Mouse (Mus musculus): ENCODE results near the gene Zswim9.

Gene Zswim9

DNA sequence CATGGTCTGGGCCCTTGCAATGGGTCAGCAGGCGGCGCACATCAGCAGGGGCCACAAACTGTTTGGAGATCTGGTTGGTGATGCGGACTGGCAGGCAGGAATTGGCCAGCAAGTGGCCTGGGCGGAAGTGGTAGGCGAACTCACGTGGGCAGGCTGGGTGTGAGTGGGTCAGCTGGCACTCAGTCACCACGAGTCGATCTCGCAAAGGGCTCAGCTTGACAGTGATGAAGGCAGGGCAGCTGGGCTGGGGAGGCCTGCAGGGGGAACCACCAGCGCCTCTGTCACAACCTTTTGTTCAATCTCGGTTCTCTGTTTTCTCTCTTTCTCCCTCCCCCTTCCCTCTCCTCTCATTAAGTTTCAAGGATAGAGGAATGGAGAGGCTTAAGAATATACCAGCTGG, 9.1 kb downstream of the Zswim9 start:
- in situ Hi-C loops (cut with MseI, MboI) = loop anchor here in 1 of 2 experiments (10.0 kb wide), 1 partner anchor 185 kb away; no protein-coding TSS in a partner anchor

DNA sequence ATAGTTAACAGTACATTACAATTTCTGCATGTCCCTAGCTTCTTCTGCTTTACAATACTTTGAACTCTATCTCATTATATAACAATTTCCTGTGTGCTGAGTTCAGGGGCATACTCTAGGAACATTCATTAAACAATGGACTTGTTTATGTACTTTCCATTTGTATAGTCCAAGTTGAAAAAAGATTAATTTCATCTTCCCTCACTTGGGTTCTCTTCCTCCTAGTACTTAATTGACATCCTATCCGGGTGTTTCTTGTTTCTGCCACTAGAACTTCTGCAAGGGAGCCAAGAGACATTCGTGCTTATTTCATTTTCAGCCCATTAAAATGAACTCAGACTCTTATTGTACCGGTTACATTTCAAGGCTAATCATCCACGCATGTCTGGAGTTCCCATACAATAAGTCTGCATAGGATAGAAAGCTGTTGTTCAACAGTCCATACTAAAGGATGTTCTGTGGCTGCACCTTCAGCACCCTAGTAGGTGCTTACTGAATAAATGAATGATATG, 9.7 kb downstream of the Zswim9 start:
- in situ Hi-C loops (cut with MseI, MboI) = loop anchor here in 1 of 2 experiments (10.0 kb wide), 1 partner anchor 184 kb away; no protein-coding TSS in a partner anchor

DNA sequence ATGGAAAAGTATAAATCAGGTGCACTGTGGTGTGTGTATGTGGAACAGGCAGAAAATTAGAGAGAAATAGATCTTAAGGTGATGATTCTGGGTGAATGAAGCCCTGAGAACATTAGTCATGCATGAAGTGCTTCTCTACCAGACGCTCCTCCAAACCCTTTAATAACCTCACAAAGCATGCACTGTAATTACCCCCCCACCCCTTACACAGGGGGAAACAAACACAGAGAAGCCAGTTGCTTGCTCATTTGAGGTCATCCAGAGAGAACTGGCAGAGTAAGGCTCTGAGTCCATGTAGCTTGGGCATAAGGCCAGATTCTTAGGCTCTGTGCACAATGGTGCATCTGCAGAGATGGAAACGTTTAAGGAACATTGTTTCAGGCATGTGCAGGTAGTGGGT, 14.1 kb downstream of the Zswim9 start:
- in situ Hi-C loops (cut with MseI, MboI) = loop anchor here in 1 of 2 experiments (10.0 kb wide), 1 partner anchor 180 kb away; no protein-coding TSS in a partner anchor

DNA sequence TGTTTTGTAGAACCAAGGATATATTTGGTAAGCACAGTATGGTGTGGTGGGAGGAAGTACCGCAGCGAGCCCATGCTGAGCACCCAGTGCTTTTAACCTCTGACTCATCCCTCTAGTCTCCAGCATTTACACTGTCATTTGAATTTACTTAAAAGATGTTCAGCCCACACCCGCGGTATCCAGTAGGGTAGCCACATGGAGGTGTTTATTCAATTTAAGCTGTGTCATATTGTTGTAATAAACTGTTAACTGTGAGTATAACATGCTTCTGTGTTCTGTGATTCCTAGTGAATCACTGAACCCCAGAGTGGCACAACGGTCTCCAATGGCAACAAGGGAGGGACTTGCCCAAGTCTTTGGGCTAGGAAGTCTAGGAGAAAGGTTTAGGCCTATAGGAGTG, 14.7 kb downstream of the Zswim9 start:
- in situ Hi-C loops (cut with MseI, MboI) = loop anchor here in 1 of 2 experiments (10.0 kb wide), 1 partner anchor 179 kb away; no protein-coding TSS in a partner anchor

DNA sequence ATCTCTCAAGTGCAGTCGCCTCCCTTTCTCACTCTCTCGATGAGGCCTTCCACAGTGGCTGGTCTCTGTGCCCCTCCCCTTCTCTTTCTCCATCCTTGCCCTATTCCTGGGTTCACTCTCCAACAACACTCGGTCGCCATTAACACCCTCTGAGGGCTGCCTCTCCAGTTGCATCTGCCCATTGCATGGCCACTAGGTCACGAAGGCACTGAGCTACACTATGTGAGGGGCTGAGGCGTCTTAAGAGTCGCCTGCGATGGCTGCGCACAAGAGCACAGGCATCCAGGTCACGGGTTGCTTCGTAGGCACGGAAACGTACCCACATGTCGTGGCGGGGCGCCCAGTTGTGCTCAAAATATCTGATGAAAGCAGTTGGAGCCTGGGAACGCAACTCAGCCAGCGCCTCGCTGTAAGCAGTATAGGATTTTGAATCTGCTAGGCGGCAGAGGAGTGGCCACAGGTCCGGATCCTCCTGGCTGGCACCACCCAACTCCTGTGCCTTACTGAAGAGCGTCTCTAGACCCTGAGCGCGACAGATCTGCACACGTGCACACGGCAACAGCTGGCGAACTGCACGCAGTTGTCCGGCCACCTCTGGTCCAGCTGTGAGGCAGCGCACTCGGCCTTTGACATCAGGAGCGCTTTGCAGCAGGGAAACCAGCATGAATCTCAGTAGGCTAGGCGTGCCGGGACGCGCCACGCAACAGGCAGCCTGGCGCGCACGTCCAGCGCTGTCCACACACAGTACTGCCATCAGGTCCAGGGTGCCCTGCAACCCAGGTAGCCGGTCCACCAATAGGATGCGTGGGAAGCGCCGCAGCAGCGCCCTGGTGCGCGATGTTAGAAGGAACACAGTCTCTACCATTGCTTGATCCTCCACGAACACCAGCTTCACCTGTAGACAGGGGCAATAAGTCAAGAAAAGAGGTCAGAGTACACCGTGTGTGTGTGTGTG, 17.5 kb downstream of the Zswim9 start:
- in situ Hi-C loops (cut with MseI, MboI) = loop anchor here in 1 of 2 experiments (10.0 kb wide), 1 partner anchor 176 kb away; no protein-coding TSS in a partner anchor

DNA sequence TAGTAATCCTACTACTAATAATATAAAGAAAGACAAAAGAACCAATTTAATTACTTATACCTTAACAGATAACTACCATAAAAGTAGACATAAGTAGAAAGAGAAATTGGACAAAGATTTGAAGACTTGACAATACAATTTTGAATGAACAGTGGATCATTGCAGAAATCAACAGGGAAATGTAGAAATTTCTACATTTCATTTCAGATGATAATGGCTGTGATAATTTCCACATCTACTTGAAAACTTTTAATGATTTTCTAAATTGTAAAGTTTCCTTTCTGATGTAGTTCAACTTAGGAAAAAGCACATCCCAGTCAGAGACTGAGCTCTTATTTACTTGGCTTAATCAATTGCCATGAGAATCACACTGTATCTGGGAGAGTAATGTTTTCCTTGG, 65.8 kb downstream of the Zswim9 start, which contains the start of gene Vmn1r89:
Vmn1r89 (plus strand) TSS at position 301 of the 400 bp plus-strand sequence.
- in situ Hi-C loops (cut with MseI, MboI) = no loop called here

Data from mouse trophoblast stem cell (cell line).